Mouse (Mus musculus): Measurements from ENCODE around the gene Tmem106c.

Tmem106c gene

DNA sequence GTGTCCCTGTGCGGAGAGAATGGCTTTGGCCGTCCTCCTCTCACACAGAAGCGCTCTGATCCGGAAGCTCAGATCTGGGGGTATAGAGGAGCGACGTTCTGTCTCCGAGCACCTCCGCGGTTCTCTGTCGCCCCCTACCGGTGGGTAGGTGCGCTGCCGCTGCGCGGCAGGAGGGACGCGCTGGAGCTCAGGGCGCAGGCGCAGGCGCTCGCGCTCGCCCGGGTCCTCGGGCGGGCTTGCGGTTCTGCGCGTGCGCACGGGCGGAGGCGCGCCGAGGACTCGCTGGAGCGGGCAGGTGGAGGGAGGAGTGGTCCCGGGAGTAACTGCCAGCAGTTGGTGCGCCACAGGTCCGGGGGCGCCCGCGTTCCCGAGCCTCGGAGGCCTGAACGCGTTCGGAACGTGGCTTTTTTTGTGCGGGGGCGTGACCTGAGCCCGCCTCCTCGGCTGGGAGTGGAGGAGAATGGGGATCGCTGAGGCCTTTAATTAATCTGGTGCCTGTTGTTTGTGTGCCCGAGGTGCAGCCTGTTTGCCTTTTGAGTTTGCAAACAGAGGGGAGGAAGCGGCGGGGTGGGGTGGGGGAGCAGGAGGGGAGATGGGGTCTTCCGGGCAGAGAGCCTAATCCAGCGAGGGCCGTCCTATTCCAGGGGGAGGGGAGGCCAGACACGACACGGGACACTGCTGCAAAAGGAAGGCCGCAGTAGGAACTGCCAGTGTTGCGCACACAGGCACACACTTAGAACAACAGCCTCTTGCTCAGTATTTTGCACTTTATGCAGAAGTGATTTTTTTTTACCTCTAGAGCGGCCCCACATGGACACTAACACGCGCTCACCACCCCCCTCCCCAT lies at the start of gene Tmem106c:
Gene Tmem106c, plus strand, starts transcription at position 212 of the 847 bp plus-strand sequence.
- DNase-seq (ENCODE audit: low read depth) = peak; percentile 84

DNA sequence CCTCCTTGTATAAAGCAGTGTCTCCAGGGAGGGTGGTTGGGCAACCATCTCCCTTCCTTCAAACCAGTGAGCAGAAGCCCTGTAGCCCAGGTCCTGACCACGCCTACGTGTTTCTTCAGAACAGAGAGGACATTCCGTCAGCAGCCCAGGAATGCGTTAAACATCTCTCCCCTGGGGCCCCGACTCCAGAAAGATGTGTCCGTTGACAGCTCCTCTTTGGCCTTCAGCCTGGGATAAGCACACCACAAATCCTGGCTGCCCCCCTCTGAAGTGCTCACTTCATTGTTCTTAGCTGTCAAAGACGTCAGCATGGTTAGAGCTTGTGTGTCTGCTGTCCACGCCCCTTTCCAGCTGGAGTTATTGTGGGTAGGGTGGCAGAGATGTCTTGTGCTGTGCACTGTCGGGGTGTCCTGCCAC lies 49.7 kb upstream of the Tmem106c start:
- DNase-seq (ENCODE audit: low read depth) = no peak

DNA sequence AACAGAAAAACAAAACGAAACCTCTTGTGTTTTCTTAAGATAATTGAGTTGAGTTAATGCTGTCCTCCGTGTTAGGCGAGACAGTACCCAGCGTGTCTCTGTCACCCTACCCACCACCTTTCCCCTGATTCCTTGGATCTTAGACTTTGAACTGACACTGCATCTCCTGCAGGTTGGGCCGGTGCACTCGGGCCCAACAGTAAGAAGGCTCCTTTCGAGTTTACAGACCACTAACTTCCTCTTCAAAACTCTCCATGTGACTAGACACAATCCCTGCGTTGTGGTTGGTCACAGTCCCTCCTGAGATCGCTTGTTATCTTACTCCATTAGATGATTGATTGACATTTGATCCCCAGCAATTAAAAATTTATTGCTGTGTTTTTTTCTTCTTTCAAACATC lies 46.0 kb upstream of the Tmem106c start:
- no peak for DNase-seq (ENCODE audit: low read depth)

DNA sequence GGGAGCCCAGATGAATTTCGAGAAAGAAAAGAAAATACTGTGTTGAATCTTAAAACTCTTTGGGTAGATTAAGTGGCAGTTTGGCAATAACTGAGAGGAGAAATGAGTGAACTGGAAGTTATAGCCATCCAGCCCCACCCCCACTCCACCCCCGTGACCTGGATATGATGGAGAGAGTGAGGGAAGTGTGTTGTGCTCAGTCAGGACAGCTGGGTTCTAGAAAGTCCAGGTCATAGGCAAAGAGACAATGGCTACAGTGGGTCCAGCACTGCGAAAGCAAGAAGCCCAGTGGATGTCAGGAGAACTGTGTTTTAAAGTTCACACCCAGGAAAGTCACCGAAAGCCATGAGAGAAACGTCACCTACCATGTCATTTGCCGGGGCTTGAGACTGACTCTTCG lies 44.8 kb upstream of the Tmem106c start:
- no peak for DNase-seq (ENCODE audit: low read depth)

DNA sequence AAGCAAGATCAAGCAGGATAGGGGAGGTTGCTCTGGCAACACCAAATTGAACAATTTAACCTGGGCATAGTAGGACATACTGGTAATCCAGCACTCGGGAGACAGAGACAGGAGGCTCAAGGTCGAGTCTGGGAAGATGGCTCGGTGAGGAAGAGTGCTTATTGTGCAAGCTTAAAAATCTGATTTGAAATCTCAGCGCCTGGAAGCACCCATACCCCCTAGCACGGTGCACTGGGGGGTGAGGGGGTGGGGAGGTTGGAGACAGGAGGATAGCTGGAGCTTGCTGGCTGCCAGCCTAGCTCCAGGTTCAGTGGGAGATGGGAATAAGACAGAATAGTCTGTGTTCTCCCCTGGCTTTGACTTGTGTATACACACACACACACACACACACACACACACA lies 43.7 kb upstream of the Tmem106c start:
- no peak for DNase-seq (ENCODE audit: low read depth)

DNA sequence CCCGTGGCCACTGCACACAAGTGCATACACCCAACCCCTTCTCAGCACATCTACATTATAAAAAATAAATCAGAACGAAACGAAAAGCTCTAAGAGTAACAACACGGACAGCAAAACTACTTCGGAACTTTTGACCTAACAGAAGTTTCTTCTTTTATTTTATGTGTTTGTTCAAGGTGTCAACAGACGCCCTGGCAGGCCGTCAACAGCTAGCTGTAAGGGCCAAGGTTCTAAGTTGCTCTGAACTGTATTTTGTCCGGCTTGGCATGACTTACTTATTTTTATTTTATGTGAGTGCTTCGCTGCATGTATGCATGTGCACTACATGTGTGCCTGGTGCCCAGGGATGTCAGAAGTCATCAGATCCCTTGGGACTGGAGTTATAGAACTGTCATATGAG lies 42.2 kb upstream of the Tmem106c start:
- DNase-seq (ENCODE audit: low read depth) = no peak

DNA sequence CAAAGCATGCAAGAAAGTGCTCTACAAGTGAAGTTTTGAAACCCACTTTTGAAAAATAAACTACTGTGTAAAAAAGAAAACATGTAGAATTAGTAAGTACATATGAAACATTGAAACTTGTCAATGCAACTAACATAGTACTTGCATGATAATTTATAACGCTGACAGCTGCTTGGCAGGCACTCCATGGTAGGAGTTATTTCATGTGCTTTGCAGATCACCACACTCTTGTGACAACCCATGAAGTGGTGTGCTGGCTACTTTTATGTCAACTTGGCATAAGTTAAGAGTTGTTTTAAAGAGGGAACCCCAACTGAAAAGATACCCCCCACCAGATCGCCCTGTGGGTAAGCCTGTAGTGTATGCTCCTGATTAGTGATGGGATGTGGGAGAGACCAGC lies 41.6 kb upstream of the Tmem106c start:
- DNase-seq (ENCODE audit: low read depth) = no peak

DNA sequence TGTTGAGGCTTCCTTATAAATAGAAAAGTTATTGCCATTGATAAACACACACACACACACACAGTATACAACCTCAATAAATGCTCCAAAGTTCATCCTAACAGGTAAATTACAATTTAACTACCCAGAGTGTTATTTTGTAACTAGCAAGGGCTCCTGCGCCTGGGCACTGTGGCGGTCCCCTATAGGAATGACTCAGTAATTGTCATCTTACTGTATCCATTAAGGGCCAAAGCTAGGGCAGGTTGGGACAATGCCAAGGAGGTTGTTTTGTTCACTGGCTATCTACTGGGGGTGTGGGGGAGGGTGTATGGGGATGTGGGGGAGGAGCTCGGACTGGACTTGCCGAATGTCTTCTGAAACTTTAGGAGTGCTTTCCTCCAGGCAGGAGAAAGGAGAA lies 37.0 kb upstream of the Tmem106c start:
- DNase-seq (ENCODE audit: low read depth) = no peak

DNA sequence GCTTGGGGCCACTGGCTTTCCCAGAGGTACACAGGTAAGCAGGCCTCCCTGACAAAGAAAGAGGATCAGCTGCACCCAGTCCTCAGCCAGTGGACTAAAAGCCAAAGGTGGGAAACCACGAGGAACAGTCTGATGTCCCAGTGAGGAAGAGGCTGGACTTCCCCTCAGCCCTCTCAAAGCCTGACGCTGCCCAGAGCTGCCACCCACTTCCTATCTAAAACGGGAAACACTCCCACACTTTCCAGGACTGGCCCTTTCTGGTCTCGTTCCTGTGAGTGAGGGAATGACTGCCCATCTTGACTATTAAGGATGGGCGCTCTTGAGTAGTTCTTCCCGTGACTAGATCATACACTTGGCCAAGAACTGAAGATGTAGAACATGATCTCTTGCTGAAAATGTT lies 36.2 kb upstream of the Tmem106c start:
- no peak for DNase-seq (ENCODE audit: low read depth)

DNA sequence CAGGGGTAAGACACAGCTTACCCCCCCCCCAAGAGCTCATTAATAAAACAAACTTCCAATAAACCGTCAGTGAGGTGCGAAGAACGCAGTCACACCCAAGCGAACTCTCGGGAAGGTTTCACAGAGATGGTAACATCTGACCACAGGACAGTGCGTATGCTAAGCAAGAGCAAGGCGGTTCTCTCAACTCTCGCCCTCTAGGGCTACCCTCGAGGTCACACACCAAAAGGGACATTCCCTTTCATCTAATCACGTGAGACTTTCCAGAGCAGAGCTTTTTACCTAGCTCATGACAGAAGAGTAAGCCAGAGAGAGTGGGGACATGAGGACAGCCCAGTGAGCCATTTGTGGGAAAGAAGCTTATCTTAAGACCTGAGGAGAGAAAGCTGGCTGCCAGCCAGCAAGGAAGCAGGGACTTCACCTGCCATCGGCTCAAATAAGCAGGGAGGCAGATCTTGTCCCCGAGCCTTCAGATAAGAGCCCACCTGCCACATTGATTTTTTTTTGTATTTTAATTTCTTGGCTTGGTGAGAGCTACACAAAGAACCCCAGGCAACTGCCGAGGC lies 34.7 kb upstream of the Tmem106c start:
- no peak for DNase-seq (ENCODE audit: low read depth)

DNA sequence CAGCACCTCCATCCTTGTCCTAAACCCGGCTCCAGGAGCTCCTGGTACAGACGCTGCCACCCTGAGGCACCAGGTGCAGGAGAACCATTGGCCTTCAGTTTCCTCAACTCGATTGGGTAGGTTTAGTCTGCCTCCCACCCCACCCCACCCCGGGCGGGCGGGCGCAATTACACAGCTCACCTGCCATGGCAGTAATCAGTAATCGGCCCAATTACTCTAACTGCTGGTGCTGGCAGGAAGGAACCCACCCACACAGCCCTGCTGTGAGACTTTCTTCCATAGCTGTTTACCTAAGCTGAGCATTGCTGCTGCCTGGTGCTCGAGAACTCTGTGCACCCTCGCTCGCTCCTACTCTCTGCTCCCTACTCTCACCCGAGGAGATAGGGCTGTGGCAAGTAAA lies 31.6 kb upstream of the Tmem106c start:
- DNase-seq (ENCODE audit: low read depth) = no peak

DNA sequence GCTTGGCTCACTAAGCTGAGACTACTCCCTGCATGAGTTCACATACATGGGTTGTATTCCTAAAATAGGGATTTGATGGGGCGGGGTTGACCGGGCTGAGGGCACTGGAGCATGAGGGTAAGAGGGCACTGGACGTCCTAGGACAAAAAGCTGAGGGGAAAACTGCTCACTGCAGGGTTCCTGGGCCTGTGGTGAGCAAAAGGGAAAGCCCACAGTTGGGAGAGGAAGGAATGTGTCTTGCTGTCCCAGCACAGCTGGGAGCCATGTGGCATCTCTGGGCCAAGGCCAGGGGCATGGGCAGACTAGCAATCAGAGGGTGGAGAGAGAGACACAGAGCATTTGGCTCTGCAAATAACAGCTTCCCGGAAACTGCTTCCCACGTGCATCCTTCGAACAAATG lies 25.4 kb upstream of the Tmem106c start:
- DNase-seq (ENCODE audit: low read depth) = no peak

DNA sequence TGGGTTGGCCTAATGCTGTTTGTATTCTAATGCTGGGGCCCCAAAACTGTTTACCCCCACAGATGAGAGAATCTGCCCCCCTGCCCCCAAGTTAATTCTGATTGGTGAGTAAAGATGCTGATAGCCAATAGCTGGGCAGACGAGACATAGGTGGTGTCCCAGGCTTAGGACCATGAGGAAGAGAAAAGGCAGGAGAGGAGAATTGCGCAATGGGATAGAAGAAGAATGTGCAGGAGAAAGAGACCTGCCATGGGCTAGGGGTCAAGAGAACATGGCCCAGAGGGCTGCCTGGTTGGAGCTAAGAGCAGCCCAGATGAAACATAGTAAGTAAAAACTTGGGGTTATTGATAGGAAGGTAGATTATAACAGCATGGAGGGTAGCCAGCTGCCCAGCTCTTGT lies 23.9 kb upstream of the Tmem106c start:
- no peak for DNase-seq (ENCODE audit: low read depth)

DNA sequence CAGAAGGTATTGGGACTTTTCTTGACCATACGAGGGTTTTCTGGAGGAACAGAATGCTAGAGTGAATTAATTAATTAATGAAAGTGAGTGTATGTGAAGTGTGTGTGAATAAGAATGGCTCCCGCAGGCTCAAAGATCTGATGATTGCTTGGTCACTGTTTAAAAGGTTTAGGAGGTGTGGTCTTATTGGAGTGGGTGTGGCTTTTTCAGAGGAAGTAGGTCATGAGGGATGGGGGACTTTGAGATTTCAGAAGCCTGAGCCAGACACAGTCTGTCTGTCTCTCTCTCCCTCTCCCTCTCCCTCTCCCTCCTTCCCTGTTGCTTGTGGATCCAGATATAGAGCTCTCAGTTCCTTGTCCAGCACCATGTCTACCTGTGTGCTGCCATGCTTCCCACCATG lies 22.7 kb upstream of the Tmem106c start:
- DNase-seq (ENCODE audit: low read depth) = no peak

DNA sequence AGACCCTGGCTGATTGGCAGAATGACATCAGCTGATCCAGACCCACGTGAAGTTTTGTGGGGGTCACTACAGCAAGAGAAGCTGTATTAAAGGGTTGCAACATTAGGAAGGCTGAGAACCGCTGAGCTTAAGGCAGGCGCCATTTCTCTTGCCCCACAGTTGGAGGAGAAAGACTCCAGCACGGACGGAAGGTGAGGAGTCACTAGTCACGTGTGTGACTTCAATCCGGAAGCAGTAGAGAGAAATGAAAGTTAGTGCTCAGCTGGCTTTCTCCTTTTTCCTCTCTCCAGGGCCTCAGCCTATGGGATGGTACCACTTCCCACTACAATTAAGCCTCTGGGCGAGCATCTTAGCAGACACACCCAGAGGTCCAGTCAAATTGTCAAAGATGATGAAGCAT lies 21.5 kb upstream of the Tmem106c start:
- no peak for DNase-seq (ENCODE audit: low read depth)

DNA sequence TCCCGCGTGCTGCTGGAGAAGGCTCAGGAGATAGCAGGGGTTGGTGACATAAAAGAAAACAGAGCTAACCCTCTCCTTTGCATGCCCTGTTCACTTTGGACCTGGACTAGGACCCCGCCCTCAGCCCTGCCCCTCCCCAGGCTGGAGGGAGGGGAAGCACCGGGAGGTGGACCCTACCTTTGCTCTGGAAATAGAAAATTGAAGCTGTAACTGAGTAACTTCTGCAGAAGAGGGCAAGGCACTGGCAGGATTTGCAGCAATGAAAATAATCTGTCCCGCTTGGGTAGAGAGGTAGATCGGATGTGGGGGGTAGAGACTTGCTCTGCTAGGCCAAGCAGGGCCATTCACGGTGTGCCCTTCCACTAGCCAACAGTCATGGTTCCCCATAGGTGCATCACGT lies 20.6 kb upstream of the Tmem106c start:
- no peak for DNase-seq (ENCODE audit: low read depth)

DNA sequence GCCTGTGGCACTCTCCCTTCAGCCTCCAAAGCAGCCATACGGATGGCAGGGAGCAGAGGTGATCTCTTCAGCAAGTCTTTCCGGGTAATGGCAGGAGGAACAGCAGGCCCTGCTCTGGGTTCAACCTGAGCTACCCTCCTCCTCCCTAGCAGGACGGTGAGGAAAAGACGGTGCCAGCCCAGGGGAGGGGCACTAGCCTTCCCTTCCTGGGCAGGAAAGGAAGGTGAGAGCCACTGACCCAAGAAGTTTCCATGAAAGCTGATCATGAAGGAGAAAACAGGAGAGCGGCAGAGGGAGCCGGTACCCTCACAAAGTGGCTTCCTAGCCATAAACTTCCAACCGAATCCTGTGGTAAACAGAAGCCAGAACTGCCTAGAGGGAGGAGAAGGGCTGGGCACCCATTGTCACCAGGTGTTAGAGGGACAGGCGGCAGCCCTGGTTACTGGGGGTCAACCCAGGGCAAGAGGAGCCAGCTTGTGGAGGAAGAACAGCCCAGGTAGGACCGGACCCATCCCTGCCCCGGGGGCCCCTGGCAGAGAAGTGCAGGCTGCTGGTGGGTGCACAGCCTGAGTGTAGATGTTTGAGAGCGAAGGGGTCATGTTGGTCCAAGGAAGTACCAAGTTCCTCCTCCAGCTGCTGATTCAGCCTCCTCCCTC lies 19.0 kb upstream of the Tmem106c start:
- no peak for DNase-seq (ENCODE audit: low read depth)

DNA sequence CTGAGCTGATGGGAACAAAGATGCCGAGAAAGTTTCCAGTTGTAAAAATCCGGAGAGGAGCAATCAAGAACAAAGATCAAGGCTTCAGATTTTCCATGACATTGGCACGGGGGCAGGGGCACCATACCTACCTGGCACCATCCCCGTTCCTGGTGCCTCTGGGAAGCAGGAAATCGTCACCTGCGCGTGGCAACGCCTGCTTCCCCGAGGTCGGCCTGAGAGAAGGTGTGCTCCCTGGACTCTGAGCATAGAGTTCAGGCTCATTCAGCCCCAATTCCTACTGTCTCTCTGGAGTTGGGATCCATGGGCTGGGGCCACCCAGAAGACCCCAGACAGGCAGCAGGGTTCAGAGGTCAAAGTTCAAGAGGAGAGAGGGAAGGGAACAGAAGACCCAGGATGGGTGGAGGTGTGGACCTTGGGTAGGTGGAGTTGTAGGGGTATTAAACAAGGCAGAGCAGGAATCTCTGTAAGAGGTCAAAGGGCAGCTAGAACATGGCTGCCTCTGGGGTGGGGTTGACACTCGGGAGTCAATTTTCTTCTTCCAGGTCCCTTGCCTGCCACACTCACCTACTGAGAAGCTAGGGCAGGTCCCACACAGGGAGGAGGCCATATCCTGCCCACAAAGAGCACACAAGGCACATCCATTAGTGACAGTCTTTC lies 18.2 kb upstream of the Tmem106c start:
- no peak for DNase-seq (ENCODE audit: low read depth)

DNA sequence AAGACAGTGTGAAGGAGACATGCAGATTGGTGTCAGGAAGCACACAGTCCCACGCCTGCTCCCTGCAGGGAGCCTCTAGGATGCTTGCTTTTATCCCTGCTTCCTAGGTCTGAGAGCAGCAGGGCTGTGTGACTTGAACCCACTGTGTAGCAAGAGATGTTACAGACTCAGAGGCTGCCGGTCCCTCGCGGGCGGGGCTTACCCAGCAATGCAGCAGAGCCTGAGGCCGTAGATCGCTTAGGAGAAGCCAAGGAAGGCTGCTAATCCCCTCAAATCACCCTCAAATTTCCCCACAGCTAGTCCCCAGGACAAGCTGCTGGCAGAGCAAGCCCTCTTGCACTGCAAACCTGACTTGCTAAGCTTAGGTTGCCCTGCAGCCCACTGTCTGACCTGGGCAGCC lies 15.3 kb upstream of the Tmem106c start:
- DNase-seq (ENCODE audit: low read depth) = no peak

DNA sequence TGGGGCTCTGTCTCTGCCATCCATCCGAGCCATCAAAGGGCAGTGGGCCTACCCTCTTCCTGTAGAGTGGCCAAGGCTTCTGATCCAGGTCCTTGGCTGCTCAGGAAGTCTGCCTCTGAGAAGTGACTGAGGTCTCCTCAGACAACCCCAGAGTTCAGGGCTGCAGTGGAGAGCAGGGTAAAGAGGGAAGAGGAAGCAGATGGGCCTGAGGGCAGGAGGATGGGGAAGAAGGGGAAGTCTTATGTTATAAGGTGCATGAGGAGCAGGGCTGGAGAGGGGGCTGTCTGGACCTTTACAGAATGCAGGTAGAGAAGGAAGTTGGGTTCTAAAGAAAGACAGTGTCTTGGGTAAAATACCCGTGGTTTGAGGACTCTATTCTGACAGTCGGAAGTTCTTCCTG lies 14.3 kb upstream of the Tmem106c start:
- DNase-seq (ENCODE audit: low read depth) = no peak

DNA sequence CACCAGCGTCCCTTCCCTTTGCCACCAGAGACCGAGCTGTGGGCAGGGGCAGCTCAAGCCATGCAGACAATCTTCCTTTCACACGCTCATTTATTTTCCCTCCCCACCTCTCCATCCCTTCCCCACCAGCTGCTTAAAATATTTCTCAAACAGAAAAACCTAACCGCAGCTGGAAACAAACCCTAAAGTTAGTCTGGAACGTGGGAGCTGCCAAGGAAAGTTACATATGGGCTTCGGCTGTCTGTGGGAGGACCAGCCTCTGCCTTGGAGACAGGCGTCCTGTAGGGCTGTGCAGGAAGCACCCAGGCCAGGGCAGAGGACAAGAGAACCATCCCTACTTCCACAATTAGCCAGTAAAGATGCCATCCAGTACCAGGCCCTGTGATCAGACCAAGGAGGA lies 13.8 kb upstream of the Tmem106c start:
- no peak for DNase-seq (ENCODE audit: low read depth)

DNA sequence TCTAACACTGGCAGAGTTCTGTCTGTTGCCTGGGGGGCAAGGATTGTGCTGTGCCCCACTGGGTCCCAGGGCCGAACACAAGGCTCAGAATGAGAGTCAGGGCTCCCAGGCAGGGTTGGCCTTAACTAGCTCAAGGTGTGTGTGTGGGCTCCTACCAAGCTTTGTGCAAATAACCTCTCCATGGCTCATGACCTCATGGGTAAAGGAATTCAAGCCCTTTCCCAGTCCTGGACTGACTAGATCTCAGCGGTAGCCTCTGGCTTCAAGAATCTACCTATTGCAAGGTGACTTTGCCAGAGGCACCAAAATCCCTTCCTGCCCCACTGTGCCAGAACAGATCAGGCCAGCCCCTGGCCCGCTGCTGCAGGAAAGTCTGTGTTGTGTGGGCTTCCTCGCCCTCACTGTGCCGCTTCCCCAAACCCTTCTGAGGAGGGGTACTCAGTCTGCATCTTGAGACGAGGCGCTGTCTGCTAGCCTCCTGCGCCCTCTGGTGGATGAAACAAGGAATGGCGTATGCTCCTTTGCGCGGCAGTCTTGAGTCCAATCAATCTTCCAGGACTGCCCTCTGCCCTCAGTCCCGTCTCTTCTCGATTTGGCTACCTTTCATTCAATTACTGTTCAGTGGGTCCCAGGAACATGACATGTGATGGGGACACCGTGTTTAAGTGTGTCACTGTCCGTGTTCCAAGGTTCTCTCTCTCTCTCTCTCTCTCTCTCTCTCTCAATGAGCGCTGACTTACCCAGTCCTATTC lies 11.7 kb upstream of the Tmem106c start:
- peak; percentile 38 for DNase-seq (ENCODE audit: low read depth)
